In the genomic region with DNA sequence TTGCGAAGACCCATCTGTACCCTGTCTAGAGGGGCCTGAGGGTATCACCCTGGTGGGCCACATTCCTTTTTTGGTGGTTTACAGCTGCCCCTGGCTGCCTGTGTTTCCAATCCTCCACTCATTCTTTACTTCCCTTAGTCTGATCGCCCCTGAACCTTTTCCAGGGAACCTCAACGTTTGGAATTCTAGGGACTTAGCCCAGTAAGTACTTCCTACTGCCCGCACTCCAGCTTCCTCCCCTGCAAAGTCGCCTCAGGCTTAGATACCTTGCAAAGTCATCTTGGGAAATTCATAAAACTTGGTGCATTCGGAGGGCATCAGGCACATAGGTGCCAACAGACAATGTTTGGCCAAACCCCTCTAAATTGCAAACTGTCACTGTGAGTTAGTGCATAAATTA, we compare ENCODE assay signal across 8 mouse cellular contexts. TPM values are rescaled to one million over a fixed set of nuclear protein-coding genes. Genes with fewer than 3 reads are reported as not detected.
DNase-seq lines count a peak whose midpoint lies in the region; ATAC-seq and TF ChIP-seq lines count a peak whose summit lies in the region.

No protein-coding gene starts in this region.

- H3K27ac ChIP-seq in gastrocnemius, adult 2 months, result peak overlapping the region; percentile 84
- H3K27ac ChIP-seq in forebrain, embryonic 16.5 days (ENCODE audit: low read length), result peak overlapping the region; percentile 93
- H3K27ac ChIP-seq in liver, embryonic 15.5 days (replicated peaks), result peak overlapping the region; percentile 100

- H3K79me3 ChIP-seq in C2C12 (ENCODE audit: low read depth), result peaks cover 61% of the 10 kb centered on the region

- no peak for DNase-seq in gastrocnemius, adult 2 months
- DNase-seq in gastrocnemius, adult 8-10 months (ENCODE audit: low spot score in 2 of 2), result no peak
- no peak for DNase-seq in adrenal gland, postnatal 14 days
- no peak for DNase-seq in cerebellum, adult 18-20 months
- DNase-seq in ovary, postnatal 10 days (ENCODE audit: low spot score), result no peak

- TF ChIP-seq CTCF in gastrocnemius, adult 2 months (IDR thresholded peaks at IDR 0.05), result no peak
- no peak for TF ChIP-seq CTCF in C2C12 (IDR thresholded peaks at IDR 0.05; ENCODE audit: control insufficient read depth, insufficient read depth, insufficient read length)

- no peaks in the 10 kb centered on the region for H3K9me3 ChIP-seq in forebrain, embryonic 16.5 days (ENCODE audit: control insufficient read depth, low read length)
- H3K9me3 ChIP-seq in liver, embryonic 15.5 days (replicated peaks), result no peaks in the 10 kb centered on the region

- H3ac ChIP-seq in C2C12 (ENCODE audit: control insufficient read depth, insufficient read length, low read depth), result peak overlapping the region; percentile 66

- H3K36me3 ChIP-seq in C2C12 (ENCODE audit: control insufficient read depth, insufficient read depth), result peaks cover 29% of the 10 kb centered on the region
- no peaks in the 10 kb centered on the region for H3K36me3 ChIP-seq in forebrain, embryonic 16.5 days (ENCODE audit: control insufficient read depth, insufficient read depth)
- peaks cover 39% of the 10 kb centered on the region for H3K36me3 ChIP-seq in liver, embryonic 15.5 days (replicated peaks)

- H3K79me2 ChIP-seq in C2C12 (ENCODE audit: control insufficient read depth, insufficient read depth), result peaks cover 82% of the 10 kb centered on the region

- H3K4me2 ChIP-seq in forebrain, embryonic 16.5 days (ENCODE audit: low read length), result peak overlapping the region; percentile 85
- peak overlapping the region; percentile 91 for H3K4me2 ChIP-seq in liver, embryonic 15.5 days

- intact Hi-C loops in gastrocnemius, adult 2 months (cut with DNase I), result no loop called here

- WGBS in forebrain, embryonic 16.5 days, result 32% methylated on average over 6 of the region's 6 CpGs
- 18% methylated on average over 6 of the region's 6 CpGs for WGBS in liver, embryonic 15.5 days (ENCODE audit: insufficient replicate concordance)

- peak overlapping the region; percentile 79 for H3K9ac ChIP-seq in forebrain, embryonic 16.5 days (replicated peaks; ENCODE audit: low read depth, low read length)
- H3K9ac ChIP-seq in liver, embryonic 15.5 days, result peak overlapping the region; percentile 97

- peaks cover 65% of the 10 kb centered on the region for H3K4me1 ChIP-seq in forebrain, embryonic 16.5 days (replicated peaks; ENCODE audit: control insufficient read depth, insufficient read depth, low read length)
- peaks cover 92% of the 10 kb centered on the region for H3K4me1 ChIP-seq in liver, embryonic 15.5 days (replicated peaks)

- H3K4me3 ChIP-seq in gastrocnemius, adult 2 months, result peak overlapping the region; percentile 88
- H3K4me3 ChIP-seq in C2C12 (ENCODE audit: insufficient read depth, poor library complexity, severe bottlenecking), result peak overlapping the region; percentile 59
- peak overlapping the region; percentile 65 for H3K4me3 ChIP-seq in forebrain, embryonic 16.5 days (replicated peaks; ENCODE audit: low read length)
- H3K4me3 ChIP-seq in liver, embryonic 15.5 days (replicated peaks), result peak overlapping the region; percentile 91

- no peaks in the 10 kb centered on the region for H3K27me3 ChIP-seq in C2C12 (ENCODE audit: control insufficient read depth, insufficient read depth, insufficient read length)
- no peaks in the 10 kb centered on the region for H3K27me3 ChIP-seq in forebrain, embryonic 16.5 days (replicated peaks; ENCODE audit: control insufficient read depth, insufficient read depth, low read length)
- H3K27me3 ChIP-seq in liver, embryonic 15.5 days, result no peaks in the 10 kb centered on the region

- ATAC-seq in forebrain, embryonic 16.5 days, result no peak
- ATAC-seq in liver, embryonic 15.5 days (ENCODE audit: insufficient read depth), result no peak

TF ChIP-seq in C2C12, 6 proteins besides CTCF, POLR2A, EP300 and RAD21:
- TF ChIP-seq MYOD1 (IDR thresholded peaks at IDR 0.05; ENCODE audit: control insufficient read depth, insufficient read length, low read depth) (no peak), MYOG (IDR thresholded peaks at IDR 0.05; ENCODE audit: control insufficient read depth, extremely low read depth, insufficient read length) (no peak), USF1 (IDR thresholded peaks at IDR 0.05; ENCODE audit: low read depth) (no peak), FOSL1 (IDR thresholded peaks at IDR 0.05; ENCODE audit: insufficient read depth, low read length, poor library complexity, severe bottlenecking) (no peak), CEBPB (IDR thresholded peaks at IDR 0.05; ENCODE audit: low read depth) (no peak), MAX (IDR thresholded peaks at IDR 0.05) (no peak)

RNA-seq across cellular contexts. Expression of gene Sema4b, which starts 12.6 kb away (rescaled TPM):
- 1 to 10 TPM; 1.8 to 2.1 TPM for total RNA-seq in gastrocnemius, adult 2 months (2021)
- total RNA-seq in gastrocnemius, adult 8-10 months (2022), result 1 to 10 TPM in 3 of 4 experiments, under 1 TPM in 1; 0.92 to 2.1 (median 1.5) TPM
- 19.8 TPM for polyA plus RNA-seq in C2C12 (2012; fragmentation: generic; extraction: Trizol)
- polyA plus RNA-seq in forebrain, embryonic 16.5 days (2015; fragmentation: Nextera tagmentation; extraction: Ambion mirVana), result 20.6 and 26.6 TPM in 2 replicates
- 15.2 and 15.5 TPM in 2 replicates for polyA plus RNA-seq in liver, embryonic 15.5 days (2015; fragmentation: Nextera tagmentation; extraction: Ambion mirVana)
- total RNA-seq in adrenal gland, postnatal 14 days (2021), result 46.9 and 57.0 TPM in 2 replicates

RNA-seq across cellular contexts. Expression of gene Cib1, which starts 33.3 kb away (rescaled TPM):
- 1 to 10 TPM; 5.6 to 9.0 TPM for total RNA-seq in gastrocnemius, adult 2 months (2021)
- 1 to 10 TPM; 4.8 to 6.2 (median 5.8) TPM for total RNA-seq in gastrocnemius, adult 8-10 months (2022)
- 131 TPM for polyA plus RNA-seq in C2C12 (2012; fragmentation: generic; extraction: Trizol)
- 26.5 and 26.7 TPM in 2 replicates for polyA plus RNA-seq in forebrain, embryonic 16.5 days (2015; fragmentation: Nextera tagmentation; extraction: Ambion mirVana)
- 84.7 and 85.0 TPM in 2 replicates for polyA plus RNA-seq in liver, embryonic 15.5 days (2015; fragmentation: Nextera tagmentation; extraction: Ambion mirVana)
- 52.9 and 59.6 TPM in 2 replicates for total RNA-seq in adrenal gland, postnatal 14 days (2021)

RNA-seq across cellular contexts. Expression of gene Gdpgp1, which starts 33.4 kb away (rescaled TPM):
- under 1 TPM; 0.79 to 0.86 TPM for total RNA-seq in gastrocnemius, adult 2 months (2021)
- 1 to 10 TPM in 1 of 4 experiments, under 1 TPM in 3; 0.56 to 1.3 (median 0.83) TPM for total RNA-seq in gastrocnemius, adult 8-10 months (2022)
- polyA plus RNA-seq in C2C12 (2012; fragmentation: generic; extraction: Trizol), result 1.2 TPM
- polyA plus RNA-seq in forebrain, embryonic 16.5 days (2015; fragmentation: Nextera tagmentation; extraction: Ambion mirVana), result 3.4 and 3.9 TPM in 2 replicates
- polyA plus RNA-seq in liver, embryonic 15.5 days (2015; fragmentation: Nextera tagmentation; extraction: Ambion mirVana), result 2.0 and 2.1 TPM in 2 replicates
- 2.7 and 3.9 TPM in 2 replicates for total RNA-seq in adrenal gland, postnatal 14 days (2021)

RNA-seq across cellular contexts. Expression of gene Ttll13, which starts 46.9 kb away (rescaled TPM):
- total RNA-seq in gastrocnemius, adult 2 months (2021), result under 1 TPM in 1 of 2 experiments, not detected in 1; 0.15 TPM
- under 1 TPM in 2 of 4 experiments, not detected in 2; 0.20 to 0.48 TPM for total RNA-seq in gastrocnemius, adult 8-10 months (2022)
- polyA plus RNA-seq in C2C12 (2012; fragmentation: generic; extraction: Trizol), result not detected
- polyA plus RNA-seq in forebrain, embryonic 16.5 days (2015; fragmentation: Nextera tagmentation; extraction: Ambion mirVana), result 1.0 and 1.2 TPM in 2 replicates
- polyA plus RNA-seq in liver, embryonic 15.5 days (2015; fragmentation: Nextera tagmentation; extraction: Ambion mirVana), result 0.16 and 0.20 TPM in 2 replicates
- 0.83 and 1.0 TPM in 2 replicates for total RNA-seq in adrenal gland, postnatal 14 days (2021)

Comparison
In these comparisons a context has a peak if more than half of its experiments do, and no peak if none do; other contexts are left out.
1. RNA of gene Sema4b, which starts 12.6 kb away (total RNA-seq): 46.9 to 57.0 TPM in adrenal gland, postnatal 14 days; 1.8 to 2.1 TPM in gastrocnemius, adult 2 months and 0.92 to 2.1 TPM in gastrocnemius, adult 8-10 months; every median in the first group is over 10 times any median in the second.
2. Peak in every context shown above with its lines, with median percentiles within 50 percentile points of each other: H3K27ac ChIP-seq and H3K4me3 ChIP-seq.